Mouse (Mus musculus): ENCODE data around the gene Lurap1. TPM values are rescaled to one million over a fixed set of nuclear protein-coding genes. Genes with fewer than 3 reads are reported as not detected.
A peak's percentile ranks its signal among the peaks of the same experiment; 100 is the strongest.

Lurap1 gene
- polyA plus RNA-seq, 1 experiment from 2014 or later = 2.8 TPM

GRCm38 (mm10) chr4:116150862-116151221 is 296 bp downstream of the Lurap1 start:
- Histone ChIP-seq H3K4me3 (ENCODE audit: low read depth, low read length) (peak overlapping the region; percentile 68), H3K4me1 (replicated peaks; ENCODE audit: control insufficient read depth, insufficient read depth, low read length) (peaks cover 6% of the 10 kb centered on the region), H3K27ac (ENCODE audit: low read depth, low read length) (peak overlapping the region; percentile 50), H3K27me3 (ENCODE audit: control insufficient read depth, insufficient read depth, low read length) (no peaks in the 10 kb centered on the region), H3K9ac (ENCODE audit: low read length) (peak overlapping the region; percentile 95), H3K9me3 (ENCODE audit: control insufficient read depth, low read length) (no peaks in the 10 kb centered on the region), H3K4me2 (ENCODE audit: low read depth, low read length, severe bottlenecking) (peak overlapping the region; percentile 76), H3K36me3 (ENCODE audit: control insufficient read depth, insufficient read depth, low read length) (peaks cover 5% of the 10 kb centered on the region; the same call in 1 of the 2 replicates)
- DNase-seq (ENCODE audit: low spot score) = no peak
- WGBS = 21% methylated on average over 4 of the region's 4 CpGs
- ATAC-seq (replicated peaks; ENCODE audit: low FRiP score) = peak; percentile 25; the same call in 1 of the 2 replicates

DNA sequence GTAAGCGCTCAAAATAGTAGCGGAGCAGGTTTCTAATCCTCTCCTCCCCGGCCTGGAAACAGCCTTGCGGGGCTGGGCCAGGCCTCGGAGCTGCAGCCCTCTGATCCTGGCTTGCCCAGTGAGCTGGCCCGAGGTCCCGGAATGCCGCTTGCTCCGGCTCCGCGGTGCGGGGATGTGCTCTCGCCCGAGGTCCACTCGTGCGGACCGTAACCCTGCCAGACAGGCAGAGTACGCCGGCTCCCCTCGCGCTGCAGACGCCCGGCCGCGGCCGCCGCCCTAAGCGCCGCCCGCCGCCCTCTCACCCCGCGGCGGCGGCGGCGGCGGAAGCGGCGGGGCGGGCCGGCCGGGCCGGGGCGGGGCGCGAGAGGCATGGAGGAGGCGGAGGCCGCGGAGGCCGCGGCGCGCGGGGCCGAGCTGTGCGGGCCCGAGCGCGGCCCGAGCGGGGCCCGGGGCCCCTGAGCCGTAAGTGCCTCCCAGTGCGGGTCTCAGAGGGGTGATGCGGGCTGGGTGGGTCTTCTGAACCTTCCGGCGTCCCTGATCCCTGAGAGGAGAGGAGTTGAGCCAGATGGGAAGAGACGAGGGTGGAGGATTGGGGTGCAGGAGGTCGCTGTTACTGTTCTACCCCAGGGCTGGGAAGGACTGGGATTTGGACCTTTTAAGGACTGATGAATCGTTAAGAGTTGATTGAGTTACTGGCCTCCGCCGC is 829 bp downstream of the Lurap1 start:
- under 1% methylated on average over 60 of the region's 73 CpGs for WGBS
- ATAC-seq (replicated peaks; ENCODE audit: low FRiP score) = peak; percentile 90
- H3K4me2 ChIP-seq (ENCODE audit: low read depth, low read length, severe bottlenecking) = peak overlapping the region; percentile 76

DNA sequence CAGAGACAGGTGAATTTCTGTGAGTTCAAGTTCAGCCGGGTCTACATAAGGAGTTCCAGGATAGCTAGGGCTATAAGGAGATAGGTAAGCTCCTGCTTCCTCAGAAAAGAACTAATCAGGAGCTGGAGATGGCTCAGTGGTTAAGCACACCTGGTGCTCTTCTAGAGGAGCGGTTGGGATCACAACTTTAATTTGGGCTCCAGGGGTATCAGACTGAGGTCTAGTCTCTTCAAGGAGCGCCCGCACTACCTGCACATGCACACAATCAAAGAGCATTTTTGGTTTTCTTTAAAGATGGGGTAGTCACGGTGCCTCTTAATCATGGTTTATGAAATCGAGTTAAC is 1.4 kb downstream of the Lurap1 start:
- 22% methylated on average over 6 of the region's 6 CpGs for WGBS
- ATAC-seq (replicated peaks; ENCODE audit: low FRiP score) = 0 out of 2 replicates have a peak, but pooled peaks have one; percentile 8
- H3K27ac ChIP-seq (ENCODE audit: low read depth, low read length) = no peak overlapping the region

More for the DNA sequence above, 829 bp downstream of the Lurap1 start:
- peak overlapping the region; percentile 95 for H3K9ac ChIP-seq (ENCODE audit: low read length)
- H3K4me1 ChIP-seq (replicated peaks; ENCODE audit: control insufficient read depth, insufficient read depth, low read length) = peaks cover 6% of the 10 kb centered on the region
- peak; percentile 85 for DNase-seq (ENCODE audit: low spot score)
- H3K27ac ChIP-seq (ENCODE audit: low read depth, low read length) = peak overlapping the region; percentile 59
- no peaks in the 10 kb centered on the region for H3K9me3 ChIP-seq (ENCODE audit: control insufficient read depth, low read length)
- H3K27me3 ChIP-seq (ENCODE audit: control insufficient read depth, insufficient read depth, low read length) = no peaks in the 10 kb centered on the region
- H3K36me3 ChIP-seq (ENCODE audit: control insufficient read depth, insufficient read depth, low read length) = peaks cover 5% of the 10 kb centered on the region; the same call in 1 of the 2 replicates
- peak overlapping the region; percentile 68 for H3K4me3 ChIP-seq (ENCODE audit: low read depth, low read length)

GRCm38 (mm10) chr4:116143891-116144717 is 7.0 kb downstream of the Lurap1 start:
- Histone ChIP-seq H3K36me3 (ENCODE audit: control insufficient read depth, insufficient read depth, low read length) (no peaks in the 10 kb centered on the region), H3K9me3 (ENCODE audit: control insufficient read depth, low read length) (no peaks in the 10 kb centered on the region), H3K9ac (ENCODE audit: low read length) (peak overlapping the region; percentile 77), H3K4me1 (replicated peaks; ENCODE audit: control insufficient read depth, insufficient read depth, low read length) (peaks cover 2% of the 10 kb centered on the region; the same call in 1 of the 2 replicates), H3K27me3 (ENCODE audit: control insufficient read depth, insufficient read depth, low read length) (peaks cover 3% of the 10 kb centered on the region), H3K4me2 (ENCODE audit: low read depth, low read length, severe bottlenecking) (peak overlapping the region; percentile 92), H3K27ac (ENCODE audit: low read depth, low read length) (no peak overlapping the region), H3K4me3 (ENCODE audit: low read depth, low read length) (peak overlapping the region; percentile 63)
- DNase-seq (ENCODE audit: low spot score) (peak; percentile 79), ATAC-seq (replicated peaks; ENCODE audit: low FRiP score) (peak; percentile 75)
- WGBS = under 1% methylated on average over 40 of the region's 47 CpGs

More for the DNA sequence above, 1.4 kb downstream of the Lurap1 start:
- H3K9me3 ChIP-seq (ENCODE audit: control insufficient read depth, low read length) = no peaks in the 10 kb centered on the region
- peaks cover 5% of the 10 kb centered on the region; the same call in 1 of the 2 replicates for H3K36me3 ChIP-seq (ENCODE audit: control insufficient read depth, insufficient read depth, low read length)
- H3K4me2 ChIP-seq (ENCODE audit: low read depth, low read length, severe bottlenecking) = peak overlapping the region; percentile 76
- H3K9ac ChIP-seq (ENCODE audit: low read length) = peak overlapping the region; percentile 95
- no peaks in the 10 kb centered on the region for H3K27me3 ChIP-seq (ENCODE audit: control insufficient read depth, insufficient read depth, low read length)
- no peak for DNase-seq (ENCODE audit: low spot score)
- peaks cover 6% of the 10 kb centered on the region for H3K4me1 ChIP-seq (replicated peaks; ENCODE audit: control insufficient read depth, insufficient read depth, low read length)
- peak overlapping the region; percentile 68 for H3K4me3 ChIP-seq (ENCODE audit: low read depth, low read length)

DNA sequence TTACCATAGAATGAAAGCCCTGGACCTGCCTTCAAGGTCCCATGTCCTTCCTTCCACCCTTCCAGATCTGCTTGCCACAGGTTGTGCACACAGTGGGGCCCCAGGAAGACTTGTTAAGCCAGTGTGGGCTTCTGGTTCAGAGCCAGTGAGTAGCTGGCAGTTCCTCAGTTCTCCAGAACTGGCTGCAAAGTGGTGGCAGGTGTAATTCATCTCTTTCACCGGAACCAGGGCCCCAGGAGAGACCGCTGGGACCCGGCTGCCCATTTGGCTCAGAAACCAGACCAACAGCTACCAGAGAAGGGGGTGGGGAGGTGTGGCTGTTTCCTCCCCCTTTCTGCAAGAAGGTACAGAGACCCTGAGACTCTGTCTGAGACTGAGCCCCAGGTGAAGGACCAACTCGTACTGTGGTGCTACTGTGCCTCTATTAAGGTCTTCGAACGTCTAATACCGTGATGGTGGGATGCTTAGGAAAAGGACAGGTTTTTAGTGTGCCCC is 7.8 kb downstream of the Lurap1 start:
- Histone ChIP-seq H3K27ac (ENCODE audit: low read depth, low read length) (no peak overlapping the region), H3K4me3 (ENCODE audit: low read depth, low read length) (peak overlapping the region; percentile 63), H3K9me3 (ENCODE audit: control insufficient read depth, low read length) (no peaks in the 10 kb centered on the region), H3K4me1 (replicated peaks; ENCODE audit: control insufficient read depth, insufficient read depth, low read length) (peaks cover 2% of the 10 kb centered on the region; the same call in 1 of the 2 replicates), H3K36me3 (ENCODE audit: control insufficient read depth, insufficient read depth, low read length) (no peaks in the 10 kb centered on the region), H3K4me2 (ENCODE audit: low read depth, low read length, severe bottlenecking) (peak overlapping the region; percentile 92; the same call in 1 of the 2 replicates), H3K27me3 (ENCODE audit: control insufficient read depth, insufficient read depth, low read length) (peaks cover 3% of the 10 kb centered on the region), H3K9ac (ENCODE audit: low read length) (no peak overlapping the region)
- 8% methylated on average over 7 of the region's 7 CpGs for WGBS
- no peak; the same call in 1 of the 2 replicates for ATAC-seq (replicated peaks; ENCODE audit: low FRiP score)
- DNase-seq (ENCODE audit: low spot score) = no peak

GRCm38 (mm10) chr4:116142269-116142668 is 8.9 kb downstream of the Lurap1 start:
- ATAC-seq (replicated peaks; ENCODE audit: low FRiP score) (no peak), DNase-seq (ENCODE audit: low spot score) (no peak)
- Histone ChIP-seq H3K4me1 (replicated peaks; ENCODE audit: control insufficient read depth, insufficient read depth, low read length) (peaks cover 2% of the 10 kb centered on the region; the same call in 1 of the 2 replicates), H3K27me3 (ENCODE audit: control insufficient read depth, insufficient read depth, low read length) (peaks cover 3% of the 10 kb centered on the region), H3K9ac (ENCODE audit: low read length) (no peak overlapping the region), H3K9me3 (ENCODE audit: control insufficient read depth, low read length) (no peaks in the 10 kb centered on the region), H3K4me2 (ENCODE audit: low read depth, low read length, severe bottlenecking) (no peak overlapping the region), H3K36me3 (ENCODE audit: control insufficient read depth, insufficient read depth, low read length) (no peaks in the 10 kb centered on the region), H3K27ac (ENCODE audit: low read depth, low read length) (no peak overlapping the region), H3K4me3 (ENCODE audit: low read depth, low read length) (no peak overlapping the region)
- 85% methylated on average over 7 of the region's 7 CpGs for WGBS

- no peak overlapping the region for H3K4me3 ChIP-seq (ENCODE audit: low read depth, low read length)
- peaks cover 2% of the 10 kb centered on the region; the same call in 1 of the 2 replicates for H3K4me1 ChIP-seq (replicated peaks; ENCODE audit: control insufficient read depth, insufficient read depth, low read length)
- H3K36me3 ChIP-seq (ENCODE audit: control insufficient read depth, insufficient read depth, low read length) = no peaks in the 10 kb centered on the region
- no peak overlapping the region for H3K9ac ChIP-seq (ENCODE audit: low read length)
- DNase-seq (ENCODE audit: low spot score) = no peak
- H3K9me3 ChIP-seq (ENCODE audit: control insufficient read depth, low read length) = no peaks in the 10 kb centered on the region
- H3K27me3 ChIP-seq (ENCODE audit: control insufficient read depth, insufficient read depth, low read length) = peaks cover 3% of the 10 kb centered on the region
- no peak overlapping the region for H3K27ac ChIP-seq (ENCODE audit: low read depth, low read length)
- ATAC-seq (replicated peaks; ENCODE audit: low FRiP score) = no peak
- no peak overlapping the region for H3K4me2 ChIP-seq (ENCODE audit: low read depth, low read length, severe bottlenecking)
- WGBS = 67% methylated on average over 1 of the region's 1 CpGs
Measured at GRCm38 (mm10) chr4:116141736-116142135, 9.4 kb downstream of the Lurap1 start.

- no peak overlapping the region for H3K4me2 ChIP-seq (ENCODE audit: low read depth, low read length, severe bottlenecking)
- DNase-seq (ENCODE audit: low spot score) (no peak), ATAC-seq (replicated peaks; ENCODE audit: low FRiP score) (no peak)
- H3K4me1 ChIP-seq (replicated peaks; ENCODE audit: control insufficient read depth, insufficient read depth, low read length) = peaks cover 2% of the 10 kb centered on the region; the same call in 1 of the 2 replicates
- no peak overlapping the region for H3K9ac ChIP-seq (ENCODE audit: low read length)
- no peaks in the 10 kb centered on the region for H3K36me3 ChIP-seq (ENCODE audit: control insufficient read depth, insufficient read depth, low read length)
- H3K27me3 ChIP-seq (ENCODE audit: control insufficient read depth, insufficient read depth, low read length) = peaks cover 3% of the 10 kb centered on the region
- no peaks in the 10 kb centered on the region for H3K9me3 ChIP-seq (ENCODE audit: control insufficient read depth, low read length)
- WGBS = 86% methylated on average over 7 of the region's 7 CpGs
- no peak overlapping the region for H3K27ac ChIP-seq (ENCODE audit: low read depth, low read length)
- H3K4me3 ChIP-seq (ENCODE audit: low read depth, low read length) = no peak overlapping the region
Measured at GRCm38 (mm10) chr4:116140801-116141574, 10.2 kb downstream of the Lurap1 start.

All from forebrain, embryonic 11.5 days (tissue).